Mouse (Mus musculus) gastrocnemius, adult 2 months (tissue): Measurements from ENCODE around the gene Plpp2. TPM values are rescaled to one million over a fixed set of nuclear protein-coding genes. Genes with fewer than 3 reads are reported as not detected.

Experiments
- DNase-seq: peaks from one replicate; pipeline ENCODE4 v3.0.0; 2022
- H3K27ac ChIP-seq: fragments of 200-600 bp; 2 replicates; pipeline ENCODE4 v1.8.1; 2022; ENCODE audit warnings: mild to moderate bottlenecking
- H3K4me3 ChIP-seq: fragments of 200-600 bp; 2 replicates; pipeline ENCODE4 v1.8.1; 2022; ENCODE audit warnings: mild to moderate bottlenecking, moderate library complexity
- CTCF ChIP-seq: fragments of 200-600 bp; IDR thresholded peaks from 2 replicates; pipeline ENCODE4 v1.8.1; 2022; ENCODE audit warnings: antibody characterized with exemption, mild to moderate bottlenecking, moderate library complexity
- intact Hi-C: fragments of 180-260 bp; cut with DNase I; formaldehyde crosslinking; loops from one replicate; pipeline ENCODE4 v1.15.1; 2025
- total RNA-seq, 2 experiments: library from RNA; stranded (reverse); gene quantifications; 2 replicates each; pipeline ENCODE4 v1.2.3; 2021

The Plpp2 gene
- total RNA-seq, 2 experiments from 2014 or later, result 0.71 to 0.73 TPM

DNA sequence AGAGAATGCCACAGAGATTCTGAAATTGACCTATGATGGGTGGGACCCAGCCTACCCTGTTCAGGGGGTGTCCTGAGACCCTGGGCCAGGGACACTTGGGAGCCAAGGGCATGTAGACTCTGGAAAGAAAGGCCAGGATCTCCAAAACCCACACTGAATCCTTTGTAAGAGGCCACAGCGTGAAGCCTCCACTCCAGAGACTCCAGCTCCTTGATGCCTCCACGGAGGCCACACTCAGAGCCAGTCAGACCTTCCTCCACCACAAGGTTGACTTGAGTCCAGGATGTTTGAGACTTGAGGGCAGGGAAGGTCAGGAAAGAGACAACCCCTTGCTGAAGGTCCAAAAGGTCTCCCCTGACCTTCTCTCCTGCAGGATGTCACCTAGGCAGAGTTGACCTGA is 830 bp upstream of the Plpp2 start:
- intact Hi-C loops, result no loop called here
- DNase-seq, result no peak
- Histone ChIP-seq H3K4me3 (no peak overlapping the region), H3K27ac (no peak overlapping the region)
- TF ChIP-seq CTCF, result no peak

DNA sequence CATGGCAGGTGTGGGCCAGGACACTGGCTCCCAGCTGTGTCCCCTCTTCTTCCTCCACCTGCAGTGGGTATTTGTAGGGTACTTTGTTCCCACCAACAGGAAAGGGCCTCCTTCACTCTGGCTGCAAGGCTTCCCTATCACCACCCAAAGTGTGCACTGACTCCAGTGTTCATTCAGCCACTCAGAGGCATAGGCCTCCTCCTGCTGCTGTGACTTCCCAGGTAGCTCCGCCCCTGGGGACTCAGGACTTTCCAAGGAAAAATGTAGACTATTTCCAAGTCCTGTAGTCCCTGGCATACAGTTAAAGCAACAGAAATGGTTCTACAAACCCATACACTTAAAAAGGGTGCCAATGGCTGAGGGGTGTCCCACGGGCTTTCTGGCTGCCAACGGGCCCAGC is 918 bp downstream of the Plpp2 start:
- no peak for TF ChIP-seq CTCF
- H3K4me3 ChIP-seq, result peak overlapping the region; percentile 84
- DNase-seq, result no peak
- intact Hi-C loops, result no loop called here
- no peak overlapping the region for H3K27ac ChIP-seq

DNA sequence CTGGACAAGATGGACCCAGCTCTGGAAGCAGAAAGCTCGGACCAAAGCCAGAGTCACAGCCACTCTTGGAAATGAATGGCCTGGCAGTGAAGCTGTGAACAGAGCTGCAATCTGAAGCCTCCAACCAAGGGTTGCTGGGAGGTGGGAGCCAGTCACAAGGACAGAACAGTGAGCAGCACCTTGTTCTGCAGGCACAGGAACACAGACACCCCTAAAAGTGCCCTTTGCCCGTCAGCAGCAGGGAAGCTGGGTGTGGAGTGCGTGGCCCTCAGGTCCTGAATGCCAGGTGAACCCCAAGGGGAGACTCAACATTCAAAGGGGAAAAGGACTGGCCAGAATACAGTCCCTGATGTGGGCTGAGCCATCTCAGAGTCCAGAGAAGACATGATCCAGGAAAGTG is 2.0 kb downstream of the Plpp2 start:
- intact Hi-C loops, result no loop called here
- no peak overlapping the region for H3K27ac ChIP-seq
- H3K4me3 ChIP-seq, result no peak overlapping the region
- no peak for TF ChIP-seq CTCF
- no peak for DNase-seq

DNA sequence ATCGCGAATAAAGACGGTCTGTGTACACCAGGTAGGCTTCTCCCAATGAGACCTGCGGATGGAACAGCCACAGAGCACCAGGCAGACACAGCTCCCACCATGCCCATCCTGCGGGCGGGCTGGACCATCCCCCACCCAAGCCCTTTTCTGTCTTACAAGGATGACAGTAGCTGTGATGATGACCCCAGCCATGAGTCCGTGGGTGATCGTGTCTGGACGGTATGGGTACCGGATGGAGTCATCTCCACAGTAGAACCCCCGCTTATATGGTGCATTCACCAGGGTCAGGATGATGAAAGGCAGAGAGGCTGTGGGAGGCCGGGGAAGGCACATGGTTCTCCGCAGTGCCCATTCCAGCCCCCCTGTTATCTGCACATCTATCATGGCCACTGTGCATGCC is 2.9 kb downstream of the Plpp2 start:
- no peak overlapping the region for H3K4me3 ChIP-seq
- no peak for DNase-seq
- intact Hi-C loops, result no loop called here
- H3K27ac ChIP-seq, result no peak overlapping the region
- TF ChIP-seq CTCF, result no peak

DNA sequence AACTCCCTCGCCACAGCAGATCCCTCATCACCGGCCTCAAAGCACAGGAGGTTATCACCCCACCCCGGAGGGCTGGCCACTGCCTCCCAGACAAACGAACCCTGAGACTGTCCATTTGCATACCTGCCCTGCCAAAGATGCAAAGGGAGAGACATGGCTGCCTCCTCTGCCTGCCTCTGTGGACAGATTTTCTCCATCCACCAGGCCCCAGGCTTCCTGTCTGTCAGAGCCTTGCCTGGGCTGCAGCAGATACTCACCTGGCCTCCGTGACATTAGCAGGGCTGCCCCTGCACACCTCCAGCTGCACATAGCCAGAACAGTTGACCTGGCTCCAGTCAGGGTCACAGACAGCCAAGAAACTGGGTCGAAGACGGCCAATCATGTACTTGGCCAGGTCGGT is 3.4 kb downstream of the Plpp2 start:
- intact Hi-C loops, result no loop called here
- Histone ChIP-seq H3K27ac (no peak overlapping the region), H3K4me3 (no peak overlapping the region)
- TF ChIP-seq CTCF, result no peak
- no peak for DNase-seq

DNA sequence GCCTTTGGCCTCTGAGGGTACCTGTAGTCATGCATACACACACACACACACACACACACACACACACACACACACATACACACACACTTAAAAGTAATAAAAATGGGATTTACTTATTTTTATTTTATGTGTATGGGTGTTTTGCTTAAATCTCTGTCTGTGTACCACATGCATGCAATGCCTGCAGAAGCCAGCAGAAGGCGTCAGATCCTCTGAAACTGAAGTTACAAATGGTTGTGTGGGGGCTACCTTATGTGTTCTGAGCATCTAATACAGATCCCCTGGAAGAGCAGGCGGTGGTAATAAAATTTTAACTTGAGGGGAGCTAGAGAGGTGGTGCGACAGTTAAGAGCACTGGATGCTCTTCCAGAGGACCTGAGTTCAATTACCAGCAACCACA is 5.5 kb downstream of the Plpp2 start:
- no peak overlapping the region for H3K27ac ChIP-seq
- intact Hi-C loops, result no loop called here
- DNase-seq, result no peak
- TF ChIP-seq CTCF, result no peak
- H3K4me3 ChIP-seq, result no peak overlapping the region

DNA sequence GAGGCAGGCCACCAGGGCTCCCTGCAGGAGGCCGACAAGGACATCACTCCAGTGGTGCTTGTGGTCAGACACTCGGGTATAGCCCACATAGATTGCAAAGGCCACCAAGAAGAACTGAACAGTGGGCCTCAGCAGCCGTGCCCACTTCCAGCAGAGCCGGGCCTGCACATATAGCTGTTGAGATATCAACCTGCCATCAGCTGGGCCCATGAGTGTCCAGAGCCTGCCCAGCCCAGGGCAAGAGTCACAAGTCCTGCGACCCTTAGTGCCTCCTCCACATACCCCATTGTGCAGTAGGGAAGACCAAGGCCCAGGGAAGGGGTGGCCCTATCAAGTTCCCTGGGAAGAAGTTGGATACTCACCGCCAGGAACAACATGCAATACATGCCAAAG is 6.1 kb downstream of the Plpp2 start:
- no peak for DNase-seq
- intact Hi-C loops, result no loop called here
- no peak for TF ChIP-seq CTCF
- Histone ChIP-seq H3K27ac (no peak overlapping the region), H3K4me3 (no peak overlapping the region)

DNA sequence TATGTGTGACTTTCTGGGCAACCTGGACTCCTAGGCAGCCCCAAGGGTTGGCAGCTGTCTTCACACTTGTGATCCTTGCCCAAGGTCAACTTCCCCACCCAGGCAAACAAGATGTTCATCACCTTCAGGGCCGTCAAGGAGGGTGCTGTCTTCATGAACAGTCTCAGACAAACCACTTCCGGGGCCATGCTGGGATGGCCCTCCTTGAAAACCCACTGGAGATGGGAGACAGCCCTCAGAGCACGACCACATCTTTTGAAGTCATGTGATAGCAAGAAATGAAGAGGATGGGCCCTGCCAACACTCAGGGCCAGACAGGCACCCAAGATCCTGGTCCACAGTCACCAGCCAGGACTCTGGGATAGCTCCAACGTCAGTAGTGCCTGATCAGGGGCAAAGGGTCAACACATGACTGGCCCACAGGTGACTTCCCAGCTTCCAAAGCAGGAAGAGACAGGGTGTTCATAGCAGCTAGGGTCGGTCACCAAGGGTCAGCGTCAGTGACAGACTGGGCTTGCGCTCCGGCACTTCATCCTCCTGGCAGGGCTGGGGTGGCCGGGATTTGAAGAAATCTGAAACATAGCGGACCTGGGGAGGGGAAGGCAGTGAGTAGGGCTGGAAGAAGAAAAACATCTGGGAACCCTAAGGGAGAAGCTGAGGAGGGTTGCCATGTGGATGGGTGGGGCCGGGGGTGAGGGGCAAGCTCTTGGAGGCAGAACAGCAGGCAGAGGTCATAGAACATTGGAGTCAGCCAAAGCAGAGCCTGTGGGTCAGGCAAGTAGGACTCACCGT is 6.7 kb downstream of the Plpp2 start:
- intact Hi-C loops, result no loop called here
- DNase-seq, result no peak
- TF ChIP-seq CTCF, result no peak
- no peak overlapping the region for H3K27ac ChIP-seq
- no peak overlapping the region for H3K4me3 ChIP-seq

DNA sequence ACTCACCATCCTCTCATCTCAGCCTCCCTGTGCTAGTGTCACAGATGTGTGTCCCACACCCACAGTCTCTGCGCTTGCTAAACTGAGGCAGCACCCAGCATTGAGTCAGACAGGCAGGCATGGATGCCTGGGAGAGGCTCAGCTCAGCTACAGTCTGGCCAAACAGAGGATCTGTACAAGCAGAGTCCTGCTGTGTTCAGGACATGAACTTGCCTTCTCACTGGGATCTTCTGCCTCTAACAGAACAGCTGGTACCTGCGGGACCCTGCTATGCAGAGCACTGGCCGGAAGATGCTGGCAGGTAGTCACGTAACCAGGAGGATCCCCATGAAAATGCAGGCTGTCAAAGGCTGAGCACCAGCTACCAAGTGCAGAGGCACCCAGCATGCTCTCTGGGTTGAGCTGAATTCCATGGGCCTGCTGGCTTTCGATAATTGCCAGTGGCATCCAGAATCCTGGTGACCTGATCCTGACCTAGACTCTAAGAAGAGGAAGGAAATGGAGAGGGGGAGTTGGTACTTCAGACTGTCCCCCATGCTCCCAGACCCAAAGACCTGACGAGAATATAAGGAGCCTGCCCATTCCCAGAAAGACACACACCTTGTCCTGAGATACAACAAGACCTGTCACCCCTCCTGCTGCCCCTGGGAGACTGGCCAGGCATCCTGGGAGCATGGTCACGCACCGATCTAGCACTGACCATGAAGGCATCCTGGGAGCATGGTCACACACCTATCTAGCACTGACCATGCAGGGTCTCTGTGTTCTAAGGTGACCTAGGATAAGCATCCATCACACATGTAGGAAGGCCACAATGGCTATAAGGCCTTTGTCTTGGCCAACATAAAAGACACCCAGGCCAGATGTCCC is 7.9 kb downstream of the Plpp2 start:
- DNase-seq, result no peak
- no peak for TF ChIP-seq CTCF
- H3K27ac ChIP-seq, result no peak overlapping the region
- intact Hi-C loops, result no loop called here
- H3K4me3 ChIP-seq, result no peak overlapping the region

DNA sequence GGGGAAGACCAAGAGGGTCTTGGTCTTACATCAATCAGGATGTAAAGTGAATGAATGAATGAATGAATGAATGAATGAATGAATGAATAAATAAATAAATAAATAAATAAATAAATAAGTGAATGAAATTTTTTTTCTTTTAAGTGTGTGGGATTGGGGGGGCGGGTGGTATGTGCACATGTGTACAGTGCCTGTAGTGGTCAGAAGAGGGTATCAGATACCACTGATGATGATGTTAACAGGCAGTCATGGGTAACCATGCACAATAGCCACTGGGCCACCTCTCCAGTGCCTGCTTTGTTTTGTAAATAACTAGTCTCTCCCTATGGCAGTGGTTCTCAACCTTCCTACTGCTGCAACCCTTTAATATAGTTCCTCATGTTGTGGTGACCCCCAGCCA is 9.2 kb downstream of the Plpp2 start:
- Histone ChIP-seq H3K4me3 (no peak overlapping the region), H3K27ac (no peak overlapping the region)
- no peak for DNase-seq
- intact Hi-C loops, result no loop called here
- no peak for TF ChIP-seq CTCF

DNA sequence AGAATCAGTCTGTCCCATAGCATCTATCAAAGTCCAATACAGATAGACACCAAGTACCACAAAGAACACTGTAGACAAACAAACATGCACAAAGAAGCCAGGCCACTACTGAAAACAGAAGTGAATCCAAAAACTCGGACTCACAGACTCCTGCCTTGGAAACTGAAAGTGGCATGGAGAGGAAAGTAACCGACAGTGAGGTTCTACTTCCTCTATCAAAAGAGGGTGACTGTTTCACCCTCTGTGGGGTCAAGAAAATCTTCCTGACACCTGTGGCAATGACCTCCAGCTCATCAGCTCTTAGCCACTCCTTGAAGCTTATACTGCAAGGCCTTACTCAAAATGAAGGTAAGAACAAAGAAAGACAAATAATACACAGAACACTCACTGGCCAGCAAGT is 26.9 kb downstream of the Plpp2 start:
- Histone ChIP-seq H3K27ac (no peak overlapping the region), H3K4me3 (no peak overlapping the region)
- no peak for DNase-seq
- intact Hi-C loops, result no loop called here
- TF ChIP-seq CTCF, result no peak

DNA sequence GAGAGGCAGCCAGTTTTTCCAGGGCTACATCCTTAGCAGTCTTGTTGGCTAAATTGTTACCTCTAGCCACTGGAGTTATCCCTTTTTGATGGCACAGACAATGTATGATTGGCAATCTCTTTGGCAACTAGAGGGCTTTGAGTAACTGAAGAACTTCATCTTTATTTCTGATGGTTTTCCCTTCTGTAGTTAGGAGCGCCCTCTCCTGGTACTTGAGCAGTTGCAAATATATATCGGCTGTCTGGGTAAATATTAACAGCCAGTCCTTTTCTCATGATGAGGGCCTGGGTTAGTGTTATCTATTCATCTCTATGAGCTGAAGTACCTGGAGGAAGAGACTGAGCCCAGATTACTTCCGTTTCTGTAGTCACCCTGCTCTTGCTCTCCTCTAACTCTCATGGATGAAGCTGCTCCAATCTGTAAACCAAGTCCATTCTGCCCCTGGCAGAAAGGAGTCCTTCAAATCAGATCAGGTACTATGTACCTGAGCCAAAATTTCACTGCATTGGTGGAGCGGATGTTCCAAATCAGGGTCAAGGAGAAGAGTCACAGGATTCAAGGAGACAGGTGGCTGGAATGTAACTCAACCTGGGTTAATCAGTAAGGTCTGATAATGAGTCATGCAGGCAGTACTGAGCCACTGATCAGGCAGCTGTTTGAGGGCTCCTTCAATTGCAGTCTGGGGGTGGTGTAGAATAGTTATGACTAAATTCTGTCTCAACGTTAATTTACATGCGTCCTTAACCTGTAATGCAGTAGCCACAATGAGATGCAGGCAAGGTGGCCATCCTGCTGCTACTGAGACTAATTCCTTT is 30.6 kb downstream of the Plpp2 start:
- no peak overlapping the region for H3K4me3 ChIP-seq
- TF ChIP-seq CTCF, result no peak

More for the DNA sequence above, 30.6 kb downstream of the Plpp2 start:
- no peak for DNase-seq
- no peak overlapping the region for H3K27ac ChIP-seq
- intact Hi-C loops, result no loop called here
